Mouse (Mus musculus): ENCODE data around the gene Wfdc10. TPM values are rescaled to one million over a fixed set of nuclear protein-coding genes. Genes with fewer than 3 reads are reported as not detected.
A peak's percentile ranks its signal among the peaks of the same experiment; 100 is the strongest.
"Not testable (repeated sequence)": the region's sequence is repeated elsewhere in the genome, so short reads cannot be mapped to it uniquely, and the experiment has no call there.

Wfdc10 gene
- not detected in 2 replicates for polyA plus RNA-seq (2014; fragmentation: Nextera tagmentation; extraction: Ambion mirVana)

DNA sequence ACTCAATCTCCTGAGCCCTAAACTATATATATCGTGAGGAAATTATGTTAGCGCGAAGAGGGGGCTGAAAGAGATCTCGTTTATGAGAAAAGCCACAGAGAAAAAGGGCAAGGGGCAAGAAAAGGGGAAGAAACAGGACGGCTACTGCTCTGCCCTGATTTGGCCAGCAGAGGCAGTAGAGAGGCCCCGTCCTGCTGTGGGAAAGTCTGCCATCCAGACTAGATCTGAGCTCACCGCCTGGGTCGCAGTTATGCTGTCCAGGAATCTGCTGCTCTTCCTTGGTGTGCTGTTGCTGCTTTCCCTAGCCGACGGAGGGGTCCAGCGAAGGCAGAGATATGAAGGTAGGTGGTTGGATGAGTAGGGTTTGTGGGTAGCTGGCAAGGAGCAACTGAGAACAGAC is at the start of gene Wfdc10:
Wfdc10 (plus strand) TSS at position 189 of the 400 bp plus-strand sequence.
- no peak within 1 kb of the TSS for H3K4me2 ChIP-seq
- no peaks in the 10 kb centered on the region for H3K27me3 ChIP-seq (ENCODE audit: insufficient read depth, low read length)
- H3K9me3 ChIP-seq (ENCODE audit: low read depth, low read length), result no peaks in the 10 kb centered on the region
- DNase-seq (peak; percentile 77), ATAC-seq (ENCODE audit: insufficient read depth) (no peak)
- no peaks in the 10 kb centered on the region for H3K4me1 ChIP-seq (ENCODE audit: insufficient read depth)
- TF ChIP-seq CTCF (IDR thresholded peaks at IDR 0.05; ENCODE audit: low read depth), result peak; percentile 88
- H3K4me3 ChIP-seq (ENCODE audit: low read depth, low read length), result no peak within 1 kb of the TSS
- WGBS, result 9% methylated on average over 11 of the region's 11 CpGs
- H3K27ac ChIP-seq (ENCODE audit: low read depth), result no peak within 1 kb of the TSS
- H3K9ac ChIP-seq, result no peak within 1 kb of the TSS
- H3K36me3 ChIP-seq (ENCODE audit: insufficient read depth), result no peaks in the 10 kb centered on the region

DNA sequence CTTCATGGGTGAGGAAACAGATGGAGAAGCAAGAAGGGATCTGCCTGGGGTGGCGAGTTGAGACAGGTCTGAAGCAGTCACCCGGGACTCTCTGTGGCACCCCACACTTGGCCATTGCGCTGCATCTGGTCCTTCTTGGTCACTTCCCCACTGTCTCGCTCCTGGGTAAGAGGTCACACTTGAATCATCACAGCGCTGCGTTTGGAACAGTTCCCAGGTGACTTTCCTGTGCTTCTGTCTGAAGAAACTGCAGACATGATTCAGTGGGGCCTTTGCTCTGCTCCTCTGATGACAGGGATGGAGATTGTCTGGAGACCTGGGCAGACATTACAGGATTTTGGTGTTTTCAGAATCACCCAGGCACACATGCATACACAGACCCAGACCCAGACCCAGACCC is 47.1 kb upstream of the Wfdc10 start:
- no peaks in the 10 kb centered on the region for H3K9me3 ChIP-seq (ENCODE audit: low read depth, low read length)
- H3K27ac ChIP-seq (ENCODE audit: low read depth), result no peak overlapping the region
- ATAC-seq (ENCODE audit: insufficient read depth) (no peak), DNase-seq (no peak)
- no peaks in the 10 kb centered on the region for H3K36me3 ChIP-seq (ENCODE audit: insufficient read depth)
- H3K4me2 ChIP-seq, result no peak overlapping the region
- H3K9ac ChIP-seq, result no peak overlapping the region
- no peaks in the 10 kb centered on the region for H3K27me3 ChIP-seq (ENCODE audit: insufficient read depth, low read length)
- H3K4me1 ChIP-seq (ENCODE audit: insufficient read depth), result no peaks in the 10 kb centered on the region
- no peak for TF ChIP-seq CTCF (IDR thresholded peaks at IDR 0.05; ENCODE audit: low read depth)
- 68% methylated on average over 6 of the region's 6 CpGs for WGBS
- H3K4me3 ChIP-seq (ENCODE audit: low read depth, low read length), result no peak overlapping the region

DNA sequence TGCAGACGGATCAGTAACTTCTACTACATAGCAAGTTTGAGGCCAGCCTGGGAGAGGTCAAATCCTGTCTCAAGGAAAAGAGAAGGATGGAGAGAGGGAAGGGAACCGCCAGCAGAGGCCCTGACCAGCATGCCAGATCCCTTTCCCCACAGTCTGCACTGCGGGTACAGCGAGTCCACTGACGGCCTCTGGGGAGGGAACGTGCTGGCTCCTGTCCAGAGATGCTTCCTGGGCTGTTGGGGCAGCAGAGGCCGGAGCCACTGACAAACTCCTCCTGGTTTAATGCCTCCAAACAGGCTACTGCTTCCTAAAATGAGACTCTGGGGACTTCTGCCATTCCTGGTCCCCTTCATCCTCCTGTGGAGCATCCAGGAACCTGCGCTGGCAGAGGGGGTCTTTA is 42.4 kb upstream of the Wfdc10 start, which contains the start of the genes Wfdc6b and Wfdc8:
Wfdc6b (plus strand) TSS at position 52 of the 400 bp plus-strand sequence.
Wfdc8 (minus strand) TSS at position 156 of the 400 bp plus-strand sequence.
- not testable (repeated sequence) for H3K36me3 ChIP-seq (ENCODE audit: insufficient read depth); H3K4me1 ChIP-seq (ENCODE audit: insufficient read depth); H3K27me3 ChIP-seq (ENCODE audit: insufficient read depth, low read length); H3K9me3 ChIP-seq (ENCODE audit: low read depth, low read length); H3K27ac ChIP-seq (ENCODE audit: low read depth); H3K9ac ChIP-seq; H3K4me3 ChIP-seq (ENCODE audit: low read depth, low read length); ATAC-seq (ENCODE audit: insufficient read depth); H3K4me2 ChIP-seq
- 42% methylated on average over 8 of the region's 8 CpGs for WGBS
- peak; percentile 32 for DNase-seq

DNA sequence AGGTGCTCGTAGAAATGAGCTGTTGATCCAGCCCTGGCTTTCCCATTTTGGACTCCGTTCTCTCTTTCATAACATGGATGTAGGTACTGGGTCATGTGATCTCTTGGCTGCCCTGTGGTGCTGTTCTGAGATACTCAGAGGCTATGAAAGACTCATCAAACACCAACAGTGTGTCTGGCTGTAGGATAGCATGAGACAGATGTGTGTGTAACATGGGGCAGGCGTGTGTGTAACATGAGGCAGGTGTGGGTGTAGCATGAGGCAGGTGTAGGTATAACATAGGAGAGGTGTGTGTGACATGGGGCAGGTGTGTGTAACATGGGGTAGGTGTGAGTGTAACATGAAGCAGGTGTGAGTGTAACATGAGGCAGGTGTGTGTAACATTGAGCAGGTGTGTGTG is 40.5 kb upstream of the Wfdc10 start:
- no peaks in the 10 kb centered on the region for H3K27me3 ChIP-seq (ENCODE audit: insufficient read depth, low read length)
- no peak for TF ChIP-seq CTCF (IDR thresholded peaks at IDR 0.05; ENCODE audit: low read depth)
- no peak overlapping the region for H3K27ac ChIP-seq (ENCODE audit: low read depth)
- ATAC-seq (ENCODE audit: insufficient read depth), result no peak
- no peaks in the 10 kb centered on the region for H3K9me3 ChIP-seq (ENCODE audit: low read depth, low read length)
- no peak overlapping the region for H3K4me2 ChIP-seq
- WGBS, result 75% methylated on average over 3 of the region's 3 CpGs
- no peaks in the 10 kb centered on the region for H3K36me3 ChIP-seq (ENCODE audit: insufficient read depth)
- no peaks in the 10 kb centered on the region for H3K4me1 ChIP-seq (ENCODE audit: insufficient read depth)
- no peak for DNase-seq
- no peak overlapping the region for H3K4me3 ChIP-seq (ENCODE audit: low read depth, low read length)
- H3K9ac ChIP-seq, result no peak overlapping the region

DNA sequence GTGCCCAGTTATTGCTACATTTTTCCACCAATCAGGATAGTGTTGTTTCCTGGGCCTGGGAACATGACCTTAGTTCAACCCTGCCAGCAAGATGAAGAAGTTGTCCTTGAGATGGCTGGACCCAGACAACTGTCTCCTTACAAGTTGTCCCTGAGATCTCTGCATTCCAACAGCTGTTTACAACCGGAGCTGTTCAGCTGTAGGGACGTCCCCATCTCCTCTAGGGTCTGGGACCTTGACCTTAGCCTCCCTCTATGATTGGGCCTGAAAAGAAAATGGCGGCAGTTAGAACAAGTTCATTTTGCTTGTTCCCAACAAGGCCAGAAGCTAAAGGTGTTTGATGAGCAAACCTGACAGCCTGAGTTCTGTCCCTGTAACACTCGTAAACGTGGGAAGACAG is 36.8 kb upstream of the Wfdc10 start:
- Histone ChIP-seq H3K4me1 (ENCODE audit: insufficient read depth) (no peaks in the 10 kb centered on the region), H3K27me3 (ENCODE audit: insufficient read depth, low read length) (no peaks in the 10 kb centered on the region), H3K36me3 (ENCODE audit: insufficient read depth) (no peaks in the 10 kb centered on the region), H3K9ac (no peak overlapping the region), H3K27ac (ENCODE audit: low read depth) (no peak overlapping the region), H3K9me3 (ENCODE audit: low read depth, low read length) (no peaks in the 10 kb centered on the region), H3K4me3 (ENCODE audit: low read depth, low read length) (no peak overlapping the region), H3K4me2 (no peak overlapping the region)
- ATAC-seq (ENCODE audit: insufficient read depth) (no peak), DNase-seq (no peak)
- no peak for TF ChIP-seq CTCF (IDR thresholded peaks at IDR 0.05; ENCODE audit: low read depth)
- WGBS, result 56% methylated on average over 5 of the region's 5 CpGs

DNA sequence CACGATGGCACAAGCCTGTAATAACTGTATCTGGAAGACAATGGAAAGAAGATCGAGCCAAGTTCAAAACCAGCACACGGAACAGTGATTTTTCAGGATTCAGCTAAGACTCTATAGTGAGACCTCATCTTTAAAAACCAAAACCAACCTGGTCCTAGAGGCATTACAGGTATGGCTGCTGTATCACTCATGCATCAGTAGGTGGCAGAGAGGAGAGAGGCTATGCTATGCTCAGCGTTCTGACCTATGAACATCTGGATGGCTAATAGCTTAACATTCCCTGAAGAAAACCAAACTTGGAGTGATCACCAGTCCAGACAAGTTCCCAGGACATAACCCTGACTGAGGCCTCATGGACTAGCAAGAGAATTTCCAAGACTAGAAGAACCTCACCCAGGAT is 34.1 kb upstream of the Wfdc10 start:
- H3K27ac ChIP-seq (ENCODE audit: low read depth), result no peak overlapping the region
- DNase-seq, result no peak

DNA sequence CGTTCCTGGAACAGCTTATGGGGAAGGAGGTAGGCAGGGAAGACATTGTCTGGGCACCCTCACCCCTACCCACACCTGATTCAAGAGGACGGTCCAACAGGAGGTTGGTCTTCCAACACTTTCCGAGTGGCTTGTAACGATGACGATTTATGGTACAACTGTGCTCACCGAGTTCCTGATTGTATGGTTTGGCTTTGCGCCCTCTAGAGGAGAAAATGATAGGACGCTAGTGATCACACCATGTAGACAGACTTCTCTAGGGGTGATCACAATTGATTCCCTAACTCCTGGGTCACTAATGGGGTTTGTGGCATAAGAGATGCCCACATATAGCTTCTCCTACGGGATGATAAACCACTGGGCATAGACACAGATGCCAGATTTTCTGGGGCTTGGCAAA is 20.6 kb upstream of the Wfdc10 start:
- H3K27ac ChIP-seq (ENCODE audit: low read depth), result no peak overlapping the region
- DNase-seq (peak; percentile 40), ATAC-seq (ENCODE audit: insufficient read depth) (no peak)
- TF ChIP-seq CTCF (IDR thresholded peaks at IDR 0.05; ENCODE audit: low read depth), result peak; percentile 53
- H3K4me1 ChIP-seq (ENCODE audit: insufficient read depth), result no peaks in the 10 kb centered on the region
- no peak overlapping the region for H3K4me2 ChIP-seq
- H3K9ac ChIP-seq, result no peak overlapping the region
- no peaks in the 10 kb centered on the region for H3K36me3 ChIP-seq (ENCODE audit: insufficient read depth)
- no peaks in the 10 kb centered on the region for H3K27me3 ChIP-seq (ENCODE audit: insufficient read depth, low read length)
- H3K9me3 ChIP-seq (ENCODE audit: low read depth, low read length), result no peaks in the 10 kb centered on the region
- WGBS, result 68% methylated on average over 9 of the region's 9 CpGs
- H3K4me3 ChIP-seq (ENCODE audit: low read depth, low read length), result no peak overlapping the region

More for the DNA sequence above, 34.1 kb upstream of the Wfdc10 start:
- 0 out of 2 replicates have a peak, but pooled peaks have one; percentile 19 for TF ChIP-seq CTCF (IDR thresholded peaks at IDR 0.05; ENCODE audit: low read depth)
- no peak overlapping the region for H3K9ac ChIP-seq
- no peak overlapping the region for H3K4me3 ChIP-seq (ENCODE audit: low read depth, low read length)
- H3K9me3 ChIP-seq (ENCODE audit: low read depth, low read length), result no peaks in the 10 kb centered on the region
- 82% methylated on average over 4 of the region's 4 CpGs for WGBS
- no peaks in the 10 kb centered on the region for H3K27me3 ChIP-seq (ENCODE audit: insufficient read depth, low read length)
- no peak for ATAC-seq (ENCODE audit: insufficient read depth)
- no peaks in the 10 kb centered on the region for H3K36me3 ChIP-seq (ENCODE audit: insufficient read depth)
- H3K4me1 ChIP-seq (ENCODE audit: insufficient read depth), result no peaks in the 10 kb centered on the region
- no peak overlapping the region for H3K4me2 ChIP-seq

DNA sequence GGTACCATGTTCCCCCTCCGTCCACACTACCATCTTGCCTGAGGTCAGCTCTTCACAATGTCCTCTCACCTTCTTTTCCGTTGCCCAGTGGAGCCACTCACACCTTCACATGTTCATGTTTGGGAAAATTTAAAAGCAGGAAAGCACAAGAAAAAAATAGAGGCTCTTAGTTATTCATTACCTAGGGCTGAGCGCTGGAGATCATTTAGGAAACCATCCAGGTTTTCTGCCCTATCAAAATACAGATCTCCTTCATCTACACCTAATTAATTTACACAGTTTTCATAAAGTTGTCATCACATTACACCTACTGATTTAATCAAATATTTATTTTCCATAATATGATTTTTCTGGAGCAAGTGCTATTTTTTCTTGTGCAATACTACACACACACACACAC is 17.1 kb upstream of the Wfdc10 start, which contains the start of gene Wfdc16:
Wfdc16 (minus strand) TSS at position 101 of the 400 bp plus-strand sequence.
- no peaks in the 10 kb centered on the region for H3K9me3 ChIP-seq (ENCODE audit: low read depth, low read length)
- H3K4me1 ChIP-seq (ENCODE audit: insufficient read depth), result no peaks in the 10 kb centered on the region
- no peaks in the 10 kb centered on the region for H3K27me3 ChIP-seq (ENCODE audit: insufficient read depth, low read length)
- no peak within 1 kb of the TSS for H3K4me2 ChIP-seq
- no peaks in the 10 kb centered on the region for H3K36me3 ChIP-seq (ENCODE audit: insufficient read depth)
- WGBS, result 75% methylated on average over 3 of the region's 3 CpGs
- no peak within 1 kb of the TSS for H3K4me3 ChIP-seq (ENCODE audit: low read depth, low read length)
- ATAC-seq (ENCODE audit: insufficient read depth) (no peak), DNase-seq (no peak)
- H3K9ac ChIP-seq, result no peak within 1 kb of the TSS
- no peak within 1 kb of the TSS for H3K27ac ChIP-seq (ENCODE audit: low read depth)
- TF ChIP-seq CTCF (IDR thresholded peaks at IDR 0.05; ENCODE audit: low read depth), result no peak

All from lung, embryonic 14.5 days (tissue).